Mouse (Mus musculus) left cerebral cortex, postnatal 36 days (tissue): Measurements from ENCODE around the gene Erlin1. TPM values are rescaled to one million over a fixed set of nuclear protein-coding genes. Genes with fewer than 3 reads are reported as not detected.

Experiments used
- DNase-seq, 2 experiments: peaks; one replicate each; pipeline ENCODE4 v3.0.0; 2021 to 2022; ENCODE audit warnings: low spot score in 2 of 2, mixed read lengths in 1 of 2
- intact Hi-C: fragments of 180-260 bp; cut with DNase I; formaldehyde crosslinking; loops from one replicate; pipeline ENCODE4 v1.15.1; 2025
- total RNA-seq, 2 experiments: library from RNA; stranded (reverse); gene quantifications; 2 replicates each; pipeline ENCODE4 v1.2.3; 2021

Gene Erlin1
- total RNA-seq, 2 experiments from 2014 or later: 20.8 to 23.2 TPM

DNA sequence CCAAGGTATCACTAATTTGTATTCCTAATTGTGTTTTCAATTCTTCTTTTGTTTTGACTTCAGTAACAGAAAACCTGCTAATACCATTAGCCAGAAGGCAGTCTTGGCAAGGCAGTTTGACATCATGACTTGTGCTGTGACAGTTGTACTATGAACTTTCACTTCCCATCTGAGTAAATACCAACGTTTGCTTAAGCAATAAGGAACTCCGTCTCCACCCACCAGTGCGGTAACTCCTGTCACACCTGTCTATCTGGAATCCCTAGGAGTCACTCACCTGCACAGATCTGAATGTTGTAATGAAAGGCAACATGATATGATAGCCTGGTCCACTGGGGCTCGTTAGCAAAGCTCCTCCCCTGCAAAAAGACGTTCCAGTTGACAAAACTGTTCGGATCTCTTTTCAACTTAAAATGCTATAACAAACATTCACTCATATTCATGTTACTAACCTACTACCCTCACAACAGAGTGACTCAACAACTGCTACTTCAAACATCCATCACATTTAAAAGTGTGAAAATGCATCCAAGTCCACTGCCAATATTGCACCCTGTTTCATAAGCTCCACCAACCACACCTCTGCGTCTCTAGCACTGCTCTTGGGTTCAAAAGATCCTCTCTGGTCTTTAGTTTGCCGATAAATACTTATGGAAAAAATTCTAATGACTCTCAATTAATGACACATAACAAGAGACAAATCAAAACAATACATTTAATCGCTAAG, 2.1 kb downstream of the Erlin1 start:
- intact Hi-C loops: no loop called here
- DNase-seq: no peak

DNA sequence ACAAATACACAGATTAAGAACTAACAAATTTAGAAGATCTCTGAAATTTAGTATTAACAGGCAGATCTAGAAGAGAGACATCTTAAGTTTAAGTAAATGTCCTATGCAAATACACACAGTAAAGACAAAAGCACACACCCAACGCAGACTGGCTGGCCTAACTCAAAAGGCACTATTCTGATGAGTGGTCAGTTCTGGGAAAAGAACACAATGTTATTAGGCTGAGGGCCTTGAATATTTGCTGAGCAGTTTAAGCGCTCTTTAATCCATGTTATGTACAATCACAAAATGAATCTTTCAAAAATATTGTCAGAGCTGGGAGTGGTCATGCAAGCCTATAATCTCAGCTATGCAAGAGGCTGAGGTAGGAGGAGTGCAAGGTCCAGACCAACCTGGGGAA, 4.9 kb downstream of the Erlin1 start:
- intact Hi-C loops: no loop called here

DNA sequence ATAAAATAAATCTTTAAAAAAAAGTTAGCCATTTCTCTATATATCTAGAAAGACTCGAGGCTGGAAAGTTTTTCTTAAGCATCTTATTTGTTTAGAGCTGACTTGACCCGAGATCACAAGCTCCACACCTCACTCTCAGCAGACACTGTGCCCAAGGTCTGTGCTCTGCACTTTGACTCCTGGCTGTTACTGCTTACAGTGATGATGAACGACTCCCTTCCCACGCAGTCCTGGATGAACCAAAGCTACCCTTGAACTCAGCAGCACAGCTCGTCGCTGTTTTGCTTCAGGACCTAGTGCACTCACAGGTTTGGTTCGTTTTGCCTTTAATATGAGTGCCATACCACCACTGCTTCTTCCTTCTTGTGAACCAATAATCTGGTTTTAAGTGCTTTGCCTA, 5.8 kb downstream of the Erlin1 start:
- intact Hi-C loops: no loop called here
- DNase-seq: no peak

More for the DNA sequence above, 4.9 kb downstream of the Erlin1 start:
- DNase-seq: no peak

DNA sequence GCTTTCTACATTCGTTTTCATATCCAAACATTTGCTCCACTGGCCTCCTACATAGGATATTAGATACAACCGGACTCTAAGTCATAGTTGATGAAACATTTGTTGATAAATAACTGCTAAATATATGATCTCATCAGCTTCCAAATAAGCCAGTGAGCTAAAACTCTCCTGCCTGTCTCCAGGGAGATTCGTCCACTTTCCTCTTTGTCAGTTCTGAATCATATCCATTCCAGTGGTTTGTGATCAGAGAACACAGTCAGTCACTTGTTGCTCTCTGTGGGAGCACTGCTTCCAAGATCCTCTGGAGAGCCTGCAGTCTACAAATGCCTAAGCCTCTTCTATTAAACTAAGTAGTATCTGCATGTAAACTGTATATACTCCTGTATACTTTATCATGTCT, 9.4 kb downstream of the Erlin1 start:
- DNase-seq: no peak
- intact Hi-C loops: no loop called here

DNA sequence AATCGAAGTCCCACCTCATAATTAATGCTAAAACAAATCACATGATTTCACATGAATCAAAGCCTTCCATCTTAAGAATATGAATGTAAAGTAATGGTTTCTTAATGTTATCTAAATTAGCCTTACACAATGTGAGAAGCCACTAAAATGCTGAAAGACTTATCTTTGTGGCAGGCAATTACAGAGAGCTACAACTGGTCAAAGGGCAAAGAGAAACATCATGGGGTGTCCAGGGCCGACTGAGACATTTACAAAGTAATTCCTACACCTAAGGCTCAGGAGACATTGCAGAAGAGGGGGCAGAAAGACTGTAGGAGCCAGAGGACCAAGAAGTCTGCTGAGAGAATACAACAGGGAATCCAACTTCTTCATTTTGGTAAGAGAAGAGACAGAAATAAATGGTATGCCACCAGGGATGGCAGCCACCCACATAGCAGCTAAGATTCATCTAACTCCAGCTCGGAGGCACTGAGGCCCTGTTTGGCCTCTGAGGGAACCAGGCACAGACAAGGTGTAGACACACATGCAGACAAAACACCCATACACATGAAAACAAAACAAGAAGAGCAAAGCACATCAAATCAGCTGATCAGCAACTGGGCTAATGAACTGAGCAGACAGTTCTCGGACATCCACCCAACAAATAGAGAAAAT, 14.3 kb downstream of the Erlin1 start:
- intact Hi-C loops: no loop called here
- DNase-seq: no peak

DNA sequence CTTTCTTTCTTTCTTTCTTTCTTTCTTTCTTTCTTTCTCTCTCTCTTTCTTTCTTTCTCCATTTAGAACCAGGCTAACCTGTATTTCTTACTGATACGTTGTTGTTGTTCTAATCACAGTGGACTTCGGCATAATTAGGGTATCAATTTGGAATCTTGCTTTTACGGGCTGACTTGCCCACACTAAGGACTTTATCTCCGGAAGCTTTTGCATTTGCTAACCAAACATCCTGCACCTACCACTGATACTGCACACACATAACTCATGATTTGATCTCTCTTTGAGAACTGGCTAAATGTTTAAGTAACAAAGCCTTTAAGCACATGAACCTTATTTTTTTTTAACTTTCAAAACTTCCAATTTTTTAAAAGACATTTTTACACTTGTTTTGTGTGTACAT, 19.2 kb downstream of the Erlin1 start:
- intact Hi-C loops: no loop called here
- no peak for DNase-seq

DNA sequence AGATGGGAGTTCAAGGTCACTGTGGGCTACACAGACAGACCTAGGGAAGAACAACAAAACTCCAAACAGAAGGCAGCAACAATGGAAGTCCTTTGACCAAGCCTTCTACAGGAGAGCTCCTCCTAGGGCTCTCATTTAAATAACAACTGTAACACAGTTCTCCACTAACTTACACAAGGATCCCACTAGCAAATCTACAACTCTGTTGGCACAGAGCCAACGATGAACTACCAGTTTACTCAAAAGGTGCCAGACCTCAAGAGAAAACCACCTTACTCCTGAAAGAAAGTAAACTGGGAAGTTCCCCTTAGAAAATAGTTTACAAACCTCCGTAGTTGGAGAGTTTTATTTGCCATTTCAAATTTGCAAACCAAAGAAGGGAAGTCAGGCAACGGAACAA, 20.3 kb downstream of the Erlin1 start:
- intact Hi-C loops: no loop called here

DNA sequence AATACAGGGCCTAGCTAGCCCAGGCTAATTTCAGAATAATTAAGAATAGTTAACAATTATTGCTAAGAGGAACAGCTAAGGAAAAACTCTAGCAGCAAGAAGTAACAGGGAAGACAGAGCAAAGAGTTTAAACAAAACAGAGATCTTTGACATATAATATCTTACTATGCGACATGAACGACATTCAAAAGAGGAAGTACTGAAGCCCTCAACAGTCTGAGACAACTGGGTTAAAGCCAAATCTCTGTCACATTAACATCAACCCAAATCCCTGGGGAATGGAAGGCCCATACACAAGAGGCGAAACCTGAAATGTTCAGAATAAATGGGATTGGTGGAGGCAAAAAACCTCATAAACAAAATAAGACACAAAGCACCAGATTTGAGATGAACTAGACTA, 23.7 kb downstream of the Erlin1 start:
- intact Hi-C loops: no loop called here
- DNase-seq: no peak

More for the DNA sequence above, 20.3 kb downstream of the Erlin1 start:
- DNase-seq: no peak

DNA sequence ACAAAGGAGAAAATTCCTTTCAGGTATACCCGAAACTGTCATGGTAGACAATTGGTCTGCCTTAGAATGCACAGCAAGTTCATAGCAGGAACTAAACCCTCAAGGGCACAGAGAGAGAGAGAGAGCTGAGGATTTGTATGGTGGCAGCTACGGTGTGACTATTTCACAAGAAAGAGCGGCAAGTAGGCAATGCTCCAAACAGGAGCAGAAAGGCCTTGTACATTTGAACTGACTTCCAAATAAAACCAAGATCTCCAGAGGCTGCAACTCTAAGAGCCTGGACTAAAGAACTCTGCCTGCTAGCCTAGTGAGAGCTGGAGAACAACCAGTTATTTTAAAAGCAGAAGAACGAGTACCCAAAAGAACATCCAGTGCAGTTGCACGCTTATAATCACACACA, 27.5 kb downstream of the Erlin1 start:
- intact Hi-C loops: no loop called here
- DNase-seq: no peak

DNA sequence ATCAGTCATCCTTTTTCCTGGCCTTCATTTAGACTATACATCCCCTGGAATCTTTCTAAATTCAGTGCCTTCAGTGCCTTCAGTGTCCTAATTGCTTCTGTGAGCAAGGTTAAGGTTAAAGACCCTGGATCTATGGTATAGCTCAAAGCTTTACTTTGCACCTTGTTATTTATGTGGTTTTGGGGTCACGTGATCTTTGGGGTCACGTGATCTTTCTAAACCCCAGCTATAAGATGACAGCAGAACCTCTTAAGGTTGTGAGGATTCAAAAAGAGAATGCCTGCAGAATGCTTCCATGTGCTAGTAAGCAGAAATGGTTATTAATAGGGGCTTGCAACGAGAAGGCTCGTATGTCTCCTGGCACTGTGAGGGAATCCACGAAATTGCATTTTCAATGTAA, 36.2 kb downstream of the Erlin1 start:
- intact Hi-C loops: no loop called here
- no peak for DNase-seq

DNA sequence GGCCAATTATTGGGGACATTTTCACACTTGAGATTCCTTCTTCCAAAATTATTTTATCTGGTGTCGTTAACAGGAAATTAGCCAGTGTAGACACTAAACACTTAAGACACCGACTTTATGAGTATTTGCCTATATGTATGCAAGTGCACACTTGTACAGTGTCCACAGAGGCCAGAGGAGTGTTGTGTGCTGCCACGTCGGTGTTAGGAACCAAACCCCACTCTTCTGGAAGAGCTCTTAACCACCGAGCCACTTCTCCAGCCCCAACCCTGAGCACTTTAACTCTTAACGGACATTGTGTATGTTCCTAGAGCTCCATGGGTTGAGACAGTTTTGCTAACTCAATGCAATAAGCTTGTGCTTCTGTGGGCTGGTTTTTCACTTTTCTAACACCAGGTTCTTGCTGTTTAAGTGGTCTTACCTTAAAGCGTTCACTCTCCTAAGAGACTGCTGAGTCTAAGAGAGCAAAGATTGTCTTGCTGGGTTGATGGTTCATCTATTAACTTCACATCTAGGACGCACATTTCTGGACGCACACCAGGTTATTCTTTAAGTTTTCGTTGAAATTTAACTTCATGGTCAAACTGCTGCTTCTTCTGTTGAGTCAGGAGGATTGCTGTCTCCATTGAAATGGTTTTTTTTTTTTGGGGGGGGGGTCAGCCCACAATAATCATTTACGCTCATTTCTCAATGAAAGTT, 37.4 kb downstream of the Erlin1 start:
- intact Hi-C loops: no loop called here
- no peak for DNase-seq

DNA sequence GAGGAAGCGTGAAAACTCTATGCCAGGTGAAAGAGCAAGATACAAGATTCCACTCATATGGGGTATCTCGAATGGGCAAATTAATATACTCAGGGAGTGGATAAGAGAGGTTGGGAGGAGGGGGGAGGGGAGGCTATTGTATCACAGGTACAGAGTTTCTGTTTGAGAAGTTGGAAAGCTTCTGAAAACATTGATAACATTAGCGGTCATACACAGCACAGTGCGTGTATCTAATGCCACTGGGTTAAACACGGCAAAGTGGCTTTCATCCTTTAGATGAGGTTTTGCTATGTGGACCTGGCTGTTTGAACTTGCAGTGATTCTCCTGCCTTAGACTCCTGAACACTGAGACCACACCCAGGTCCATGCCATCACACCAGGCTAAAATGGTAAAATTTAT, 39.6 kb downstream of the Erlin1 start:
- no peak for DNase-seq
- intact Hi-C loops: no loop called here

DNA sequence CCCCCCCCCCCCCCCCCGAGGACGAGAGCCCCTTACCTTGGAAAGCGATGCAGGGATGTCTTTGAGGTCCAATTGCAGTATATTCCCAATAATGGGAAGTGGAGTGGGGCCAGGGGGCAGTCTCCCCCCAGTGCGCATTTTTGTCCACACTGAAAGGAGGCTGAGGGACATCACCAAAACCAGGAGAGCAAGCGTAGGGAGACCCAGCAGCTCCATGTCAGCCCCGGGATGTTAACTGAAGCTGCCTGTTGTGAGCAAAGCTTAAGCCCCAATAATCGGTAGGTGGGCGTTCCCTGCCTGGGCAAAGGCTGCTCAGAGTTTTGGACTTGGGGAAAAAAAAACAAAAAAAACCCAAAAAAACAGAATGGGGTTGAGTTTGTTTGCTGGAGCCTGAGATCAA, 40.6 kb downstream of the Erlin1 start, which contains the start of gene Cyp2c23:
Gene Cyp2c23 (minus strand): TSS at position 237 of the 400 bp plus-strand sequence.
- no peak for DNase-seq
- intact Hi-C loops: no loop called here

DNA sequence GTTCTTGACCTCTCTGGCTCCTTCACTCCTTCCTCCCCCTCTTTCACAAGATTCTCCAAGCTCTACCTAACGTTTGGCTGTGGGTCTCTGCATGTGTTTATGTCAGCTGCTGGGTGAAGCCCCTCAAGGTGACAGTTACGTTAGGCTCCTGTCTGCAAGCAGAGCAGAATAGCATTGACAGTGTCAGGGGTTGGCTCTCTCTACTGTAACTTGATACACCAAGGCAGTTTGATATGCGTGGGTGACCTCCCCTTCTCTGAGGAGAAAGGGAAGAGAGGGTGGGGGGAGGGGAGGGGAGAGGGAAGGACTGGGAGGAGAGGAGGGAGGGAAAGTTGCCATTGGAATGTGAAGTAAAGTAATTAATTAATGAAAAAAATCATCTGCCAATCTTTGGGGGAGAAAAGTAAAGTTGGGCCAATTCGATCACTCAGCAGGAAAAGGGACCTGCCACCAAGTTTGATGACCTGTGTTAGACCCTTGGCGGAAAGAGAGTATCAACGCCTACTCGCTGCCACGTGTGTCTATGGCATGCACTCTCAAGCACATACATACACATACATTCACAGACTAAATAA, 42.5 kb downstream of the Erlin1 start:
- intact Hi-C loops: no loop called here

DNA sequence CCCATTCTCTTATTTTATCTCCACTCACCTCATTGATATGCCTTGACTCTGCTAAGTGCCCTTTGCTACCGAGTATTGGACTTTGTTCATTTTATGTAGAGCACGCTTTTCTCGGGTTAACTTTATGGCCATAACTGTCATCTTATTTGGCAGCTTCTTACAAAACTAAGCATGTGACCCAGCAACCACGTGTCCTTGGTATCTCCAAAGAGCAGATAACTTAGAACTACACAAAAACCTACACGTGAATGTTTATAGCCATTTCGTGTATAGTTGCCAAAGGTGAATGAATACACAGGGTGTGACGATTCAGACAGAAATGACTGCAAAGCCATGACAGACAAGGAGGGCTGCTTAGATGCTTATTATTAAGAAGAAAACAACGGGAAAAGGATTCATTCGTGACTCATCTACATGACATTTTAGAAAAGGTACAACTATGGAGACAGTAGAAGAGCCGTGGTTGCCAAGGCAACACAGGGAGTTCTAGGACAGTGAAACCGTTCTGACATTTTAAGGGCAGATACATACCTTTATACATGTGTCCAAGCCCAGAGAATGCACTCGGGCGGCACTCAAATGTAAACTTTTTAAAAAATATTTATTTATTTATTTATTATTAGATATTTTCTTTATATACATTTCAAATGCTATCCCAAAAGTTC, 44.5 kb downstream of the Erlin1 start:
- DNase-seq: no peak
- intact Hi-C loops: no loop called here

More for the DNA sequence above, 42.5 kb downstream of the Erlin1 start:
- no peak for DNase-seq

DNA sequence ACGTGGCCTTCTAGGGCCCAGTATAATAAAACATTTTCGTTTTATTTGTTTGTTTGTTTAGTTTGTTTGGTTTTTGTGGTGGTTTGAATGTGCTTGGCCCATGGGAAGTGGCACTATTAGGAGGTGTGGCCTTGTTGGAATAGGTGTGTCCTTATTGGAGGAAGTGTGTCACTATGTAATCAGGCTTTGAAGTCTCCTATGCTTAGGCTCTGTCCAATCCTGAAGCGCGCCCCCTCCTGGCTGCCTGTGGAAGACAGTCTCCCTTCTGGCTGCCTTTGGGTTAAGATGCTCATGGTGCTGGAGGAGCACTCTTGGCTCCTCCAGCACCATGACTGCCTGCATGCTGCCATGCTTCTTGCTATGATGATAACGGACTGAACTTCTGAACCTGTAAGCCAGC, 46.5 kb downstream of the Erlin1 start:
- no peak for DNase-seq
- intact Hi-C loops: no loop called here

DNA sequence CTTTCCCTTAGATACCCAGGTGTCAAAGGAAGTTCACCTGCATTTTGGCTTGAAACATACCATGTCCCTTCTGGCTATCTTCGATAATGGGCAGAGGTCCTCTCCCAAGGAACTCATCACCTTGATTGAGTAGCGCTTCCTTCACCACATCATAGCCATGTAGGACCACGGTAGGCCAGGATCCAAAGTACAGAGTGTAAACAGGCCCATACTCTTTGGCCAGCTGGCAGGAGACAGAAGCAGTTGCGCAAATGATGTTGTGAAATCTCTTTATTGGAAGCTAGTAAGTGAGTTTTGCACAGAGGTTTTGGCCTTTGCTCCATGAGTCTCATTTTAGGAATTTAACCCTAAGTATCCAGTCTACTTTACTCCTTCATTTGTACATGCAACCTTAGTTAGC, 48.1 kb downstream of the Erlin1 start:
- DNase-seq: no peak
- intact Hi-C loops: no loop called here

DNA sequence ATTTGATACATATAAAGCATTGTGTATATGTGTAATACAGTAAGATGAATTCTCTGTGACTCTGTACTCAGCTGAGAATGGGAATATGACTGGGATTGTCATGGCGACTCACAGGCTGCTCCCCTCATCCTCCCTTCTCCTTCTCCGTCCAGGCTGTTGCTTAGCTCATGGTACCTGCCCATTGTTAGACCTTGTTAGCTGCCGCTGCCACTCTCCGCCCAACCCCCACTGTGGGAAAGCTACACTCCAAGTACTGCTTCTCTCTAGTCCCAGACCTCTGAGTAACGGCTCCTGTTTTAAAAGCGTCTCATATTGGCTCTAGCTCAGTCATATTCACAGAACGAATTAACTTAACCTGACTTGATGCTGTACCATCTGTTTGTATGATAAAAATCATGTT, 49.8 kb downstream of the Erlin1 start:
- intact Hi-C loops: no loop called here
- DNase-seq: no peak

DNA sequence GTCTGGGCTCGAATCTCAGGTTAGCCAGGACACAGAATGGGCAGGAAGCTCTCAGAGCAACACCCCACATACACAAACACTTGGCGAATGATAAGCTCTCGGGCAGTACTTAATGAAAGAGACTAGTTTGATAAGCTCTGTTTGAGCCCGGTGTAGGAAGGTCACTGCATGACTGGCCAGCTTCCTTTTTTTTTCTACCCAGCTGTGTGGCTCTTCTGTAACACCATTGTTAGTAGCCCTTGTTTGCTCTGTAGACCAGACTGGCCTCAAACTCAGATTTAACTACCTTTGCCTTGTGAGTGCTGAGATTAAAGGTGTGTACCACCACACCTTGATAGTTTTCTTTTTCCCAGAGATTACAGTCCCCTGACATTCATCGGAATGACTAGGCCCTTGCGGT, 55.7 kb downstream of the Erlin1 start:
- intact Hi-C loops: no loop called here
- DNase-seq: no peak

DNA sequence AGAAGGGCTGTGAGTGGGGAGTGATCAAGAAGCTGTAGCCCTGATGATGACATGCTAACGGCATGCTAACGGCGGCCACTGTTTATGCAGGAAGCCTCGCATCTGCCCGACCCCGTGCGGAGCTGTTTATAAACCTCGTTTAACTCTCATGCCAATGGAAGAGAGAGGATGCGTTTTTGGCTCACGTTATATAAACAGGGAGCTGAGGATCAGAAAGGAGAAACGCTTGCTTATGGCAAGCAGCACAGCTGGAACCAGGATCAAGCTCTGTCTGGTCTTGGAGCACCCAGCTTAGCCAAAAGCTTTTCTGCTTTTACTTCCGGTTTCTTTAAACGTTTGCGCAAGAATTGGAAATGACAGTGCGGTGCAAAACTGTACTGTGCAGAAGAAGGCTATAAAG, 60.8 kb downstream of the Erlin1 start:
- intact Hi-C loops: loop anchor here (5.0 kb wide), 1 partner anchor 36 kb away; no protein-coding TSS in a partner anchor
- no peak for DNase-seq
